Mouse (Mus musculus) MEL (cell line): ENCODE measurements around the gene Aoc1. TPM values are rescaled to one million over a fixed set of nuclear protein-coding genes. Genes with fewer than 3 reads are reported as not detected.

Experiments
- DNase-seq: peaks from one replicate; pipeline ENCODE4 v3.0.0; 2011; ENCODE audit warnings: low read depth, low spot score
- H3K27ac ChIP-seq: 2 replicates; pipeline ENCODE4 v1.5.1; 2012; ENCODE audit warnings: low read depth, mild to moderate bottlenecking, control low read depth, low read length, moderate library complexity; ENCODE audit not compliant: control insufficient read depth
- H3K27me3 ChIP-seq, 2 experiments: fragments of 150-350 bp in 1 of 2; sonication (generic) in 1 of 2; 2 replicates each; pipeline ENCODE4 v1.6.1; 2012; ENCODE audit warnings: low read length in 2 of 2, mild to moderate bottlenecking in 2 of 2, improper control_type of control experiment in 1 of 2, moderate library complexity in 1 of 2; ENCODE audit not compliant: insufficient read depth in 2 of 2, control insufficient read depth in 1 of 2
- H3K36me3 ChIP-seq, 2 experiments: 2 replicates each; pipeline ENCODE4 v1.6.1; 2012 to 2014; ENCODE audit warnings: low read length in 2 of 2, improper control_type of control experiment in 1 of 2, inconsistent platforms in 1 of 2, mild to moderate bottlenecking in 1 of 2; ENCODE audit not compliant: insufficient read depth in 2 of 2, control insufficient read depth in 1 of 2
- H3K4me1 ChIP-seq, 2 experiments: fragments of 150-350 bp in 1 of 2; sonication (generic) in 1 of 2; 2 replicates each; pipeline ENCODE4 v1.6.1; 2012; ENCODE audit warnings: low read length in 2 of 2, improper control_type of control experiment in 1 of 2, mild to moderate bottlenecking in 1 of 2; ENCODE audit not compliant: insufficient read depth in 2 of 2, control insufficient read depth in 1 of 2
- H3K4me3 ChIP-seq, 2 experiments: fragments of 150-350 bp in 1 of 2; sonication (generic) in 1 of 2; 2 replicates each; pipeline ENCODE4 v1.5.1; 2012; ENCODE audit warnings: low read depth in 2 of 2, low read length in 2 of 2, mild to moderate bottlenecking in 2 of 2, moderate library complexity in 2 of 2, control low read depth in 1 of 2, improper control_type of control experiment in 1 of 2; ENCODE audit not compliant: control insufficient read depth in 1 of 2, insufficient read depth in 1 of 2
- H3K79me2 ChIP-seq: 2 replicates; pipeline ENCODE4 v1.6.1; 2012; ENCODE audit warnings: mild to moderate bottlenecking, low read length, moderate library complexity; ENCODE audit not compliant: control insufficient read depth, poor library complexity, insufficient read depth
- H3K9ac ChIP-seq: 2 replicates; pipeline ENCODE4 v1.6.1; 2012; ENCODE audit warnings: low read depth, mild to moderate bottlenecking, control low read depth, low read length, moderate library complexity; ENCODE audit not compliant: control insufficient read depth, poor library complexity, severe bottlenecking
- H3K9me3 ChIP-seq: fragments of 150-350 bp; sonication (generic); replicated peaks from 2 replicates; pipeline ENCODE4 v1.6.1; 2012; ENCODE audit warnings: mild to moderate bottlenecking, low read length, improper control_type of control experiment, moderate library complexity; ENCODE audit not compliant: insufficient read depth
- BHLHE40 ChIP-seq: IDR thresholded peaks from 2 replicates; pipeline ENCODE4 v1.6.1; 2012; ENCODE audit warnings: low read depth, mild to moderate bottlenecking, inconsistent platforms, low read length, improper control_type of control experiment, borderline replicate concordance
- CHD1 ChIP-seq: IDR thresholded peaks from 2 replicates; pipeline ENCODE4 v1.6.1; 2012; ENCODE audit warnings: low read depth, mild to moderate bottlenecking, inconsistent platforms, low read length, improper control_type of control experiment
- CTCF ChIP-seq, 3 experiments: IDR thresholded peaks in 2 of 3; conservative IDR thresholded peaks in 1 of 3; 2 replicates each; pipeline ENCODE4 v1.5.1; 2011 to 2012; ENCODE audit warnings: low read length in 3 of 3, low read depth in 2 of 3, mild to moderate bottlenecking in 2 of 3, improper control_type of control experiment in 1 of 3, inconsistent platforms in 1 of 3, mixed read lengths in 1 of 3, moderate library complexity in 1 of 3; ENCODE audit not compliant: control insufficient read depth in 1 of 3, insufficient read depth in 1 of 3, poor library complexity in 1 of 3, severe bottlenecking in 1 of 3
- E2F4 ChIP-seq: IDR thresholded peaks from 2 replicates; pipeline ENCODE4 v1.6.1; 2011; ENCODE audit warnings: low read depth, low read length, improper control_type of control experiment, borderline replicate concordance
- GABPA ChIP-seq: IDR thresholded peaks from 2 replicates; pipeline ENCODE4 v1.6.1; 2012; ENCODE audit warnings: low read depth, mild to moderate bottlenecking, inconsistent platforms, low read length, improper control_type of control experiment, moderate library complexity
- GATA1 ChIP-seq: IDR thresholded peaks from 2 replicates; pipeline ENCODE4 v1.6.1; 2011; ENCODE audit warnings: low read depth, low read length, improper control_type of control experiment
- MAFK ChIP-seq: IDR thresholded peaks from 2 replicates; pipeline ENCODE4 v1.6.1; 2011; ENCODE audit warnings: low read depth, mild to moderate bottlenecking, low read length, improper control_type of control experiment, borderline replicate concordance
- MAZ ChIP-seq: IDR thresholded peaks from 2 replicates; pipeline ENCODE4 v1.6.1; 2012; ENCODE audit warnings: low read depth, mild to moderate bottlenecking, inconsistent platforms, low read length, improper control_type of control experiment
- MYC ChIP-seq: IDR thresholded peaks from 2 replicates; pipeline ENCODE4 v1.6.1; 2011; ENCODE audit warnings: low read depth, mild to moderate bottlenecking, low read length, improper control_type of control experiment, moderate library complexity
- NELFE ChIP-seq: IDR thresholded peaks from 2 replicates; pipeline ENCODE4 v1.6.1; 2011; ENCODE audit warnings: low read depth, low read length, improper control_type of control experiment
- POLR2AphosphoS2 ChIP-seq: IDR thresholded peaks from 2 replicates; pipeline ENCODE4 v1.6.1; 2011; ENCODE audit warnings: low read length, improper control_type of control experiment
- RCOR1 ChIP-seq: IDR thresholded peaks from 2 replicates; pipeline ENCODE4 v1.6.1; 2012; ENCODE audit warnings: low read depth, mild to moderate bottlenecking, inconsistent platforms, low read length, improper control_type of control experiment
- SIN3A ChIP-seq: IDR thresholded peaks from 2 replicates; pipeline ENCODE4 v1.6.1; 2012; ENCODE audit warnings: low read length, improper control_type of control experiment, inconsistent platforms
- TBP ChIP-seq: IDR thresholded peaks from 2 replicates; pipeline ENCODE4 v1.8.0; 2011; ENCODE audit warnings: low read depth, low read length, improper control_type of control experiment
- TCF12 ChIP-seq: IDR thresholded peaks from 2 replicates; pipeline ENCODE4 v1.6.1; 2014; ENCODE audit warnings: low read depth, mild to moderate bottlenecking, inconsistent platforms, low read length, improper control_type of control experiment, moderate library complexity
- UBTF ChIP-seq: IDR thresholded peaks from 2 replicates; pipeline ENCODE4 v1.6.1; 2012; ENCODE audit warnings: low read depth, mild to moderate bottlenecking, inconsistent platforms, low read length, improper control_type of control experiment, moderate library complexity, borderline replicate concordance; ENCODE audit not compliant: insufficient read depth
- USF1 ChIP-seq: IDR thresholded peaks from 2 replicates; pipeline ENCODE4 v1.6.1; 2014; ENCODE audit warnings: low read depth, mild to moderate bottlenecking, inconsistent platforms, low read length, improper control_type of control experiment, moderate library complexity
- ZC3H11A ChIP-seq: IDR thresholded peaks from 2 replicates; pipeline ENCODE4 v1.6.1; 2012; ENCODE audit warnings: low read depth, mild to moderate bottlenecking, inconsistent platforms, low read length, improper control_type of control experiment
- ZKSCAN1 ChIP-seq: IDR thresholded peaks from 2 replicates; pipeline ENCODE4 v1.6.1; 2012; ENCODE audit warnings: low read depth, mild to moderate bottlenecking, inconsistent platforms, low read length, improper control_type of control experiment, moderate library complexity
- ZMIZ1 ChIP-seq: IDR thresholded peaks from 2 replicates; pipeline ENCODE4 v1.6.1; 2012; ENCODE audit warnings: low read depth, mild to moderate bottlenecking, inconsistent platforms, low read length, improper control_type of control experiment, moderate library complexity
- ZNF384 ChIP-seq: IDR thresholded peaks from 2 replicates; pipeline ENCODE4 v1.6.1; 2012; ENCODE audit warnings: low read depth, mild to moderate bottlenecking, inconsistent platforms, low read length, improper control_type of control experiment
- polyA plus RNA-seq, 2 experiments: library from polyadenylated mRNA; stranded (reverse) in 1 of 2; unstranded in 1 of 2; fragments of >175 nt in 1 of 2; fragments of >200 nt in 1 of 2; gene quantifications; 2 replicates each; pipeline versions ENCODE4 v1.2.1 to v1.2.4; 2012; ENCODE audit warnings: low replicate concordance in 2 of 2, low read depth in 1 of 2; ENCODE audit not compliant: insufficient read length in 2 of 2, insufficient read depth in 1 of 2, missing spikeins in 1 of 2
- total RNA-seq: library from RNA; depleted of rRNA; stranded (reverse); fragments of 300-350 nt; gene quantifications from 2 replicates; pipeline ENCODE4 v1.2.3, GENCODE M21; 2012

The Aoc1 gene
- total and polyA plus RNA-seq, 3 experiments: not detected

DNA sequence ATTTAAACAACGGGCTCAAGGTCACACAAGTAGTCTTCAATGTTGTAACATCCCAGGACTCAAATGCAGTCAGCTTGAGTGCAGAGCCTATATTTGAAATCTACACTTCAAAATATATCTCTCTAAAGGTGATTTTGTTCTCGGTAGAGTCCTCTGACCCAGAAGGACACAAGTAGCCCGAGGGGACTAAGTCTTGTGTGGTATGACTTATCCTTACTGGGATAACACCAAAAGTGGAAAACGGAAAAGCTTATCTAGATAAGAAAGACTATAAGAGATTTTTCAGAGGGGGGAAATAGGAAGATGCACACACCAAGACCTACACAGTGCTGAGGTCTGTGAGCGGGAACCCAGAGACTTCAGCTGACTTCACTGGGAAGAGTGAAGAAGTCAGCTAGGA lies 56.9 kb downstream of the Aoc1 start, which contains the start of gene 1600015I10Rik:
Gene 1600015I10Rik, plus strand, starts transcription at position 301 of the 400 bp plus-strand sequence.
- TF ChIP-seq ZNF384: no peak
- TF ChIP-seq RCOR1: no peak
- TF ChIP-seq POLR2AphosphoS2: no peak
- no peak for TF ChIP-seq CTCF (IDR thresholded peaks at IDR 0.05 in 2 of 3, conservative IDR thresholded peaks at IDR 0.05 in 1 of 3; ENCODE audit: control insufficient read depth in 1 of 3, insufficient read depth in 1 of 3, low read depth in 2 of 3, low read length in 3 of 3, poor library complexity in 1 of 3, severe bottlenecking in 1 of 3)
- TF ChIP-seq MAFK: no peak
- TF ChIP-seq ZMIZ1: no peak
- no peak for TF ChIP-seq NELFE
- no peak for TF ChIP-seq TCF12
- no peak for TF ChIP-seq USF1
- TF ChIP-seq E2F4: no peak
- no peak for TF ChIP-seq ZC3H11A
- no peak for TF ChIP-seq SIN3A
- TF ChIP-seq MAZ: no peak
- no peak for TF ChIP-seq ZKSCAN1
- TF ChIP-seq TBP: no peak
- no peak for TF ChIP-seq BHLHE40
- no peak for TF ChIP-seq MYC
- TF ChIP-seq CHD1: no peak
- no peak for TF ChIP-seq GABPA
- TF ChIP-seq, all 39 proteins: peak for 0
- Histone ChIP-seq H3K36me3 (no peaks in the 10 kb centered on the region), H3K27ac (no peak within 1 kb of the TSS), H3K27me3 (no peaks in the 10 kb centered on the region), H3K9me3 (no peaks in the 10 kb centered on the region), H3K79me2 (no peaks in the 10 kb centered on the region), H3K4me1 (no peaks in the 10 kb centered on the region), H3K4me3 (no peak within 1 kb of the TSS), H3K9ac (no peak within 1 kb of the TSS)
- DNase-seq: no peak

DNA sequence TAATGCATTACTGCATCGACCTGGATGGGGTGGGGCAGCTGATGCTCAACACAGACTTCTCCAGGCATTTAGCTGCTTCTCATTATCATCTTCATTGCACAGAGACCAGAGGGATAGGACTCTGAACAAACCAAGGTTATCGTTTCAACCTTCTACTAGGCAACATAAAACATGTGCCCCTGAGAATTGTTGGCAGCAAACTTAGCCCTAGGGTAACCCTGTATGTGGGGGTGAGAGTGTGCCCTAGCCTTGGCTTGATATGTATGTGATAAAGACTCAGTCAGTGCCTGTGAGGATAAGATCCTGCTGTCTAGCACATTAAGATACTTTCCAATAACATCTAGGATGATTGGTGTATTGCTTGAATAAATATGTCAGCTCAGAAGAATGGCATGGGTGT lies 76.9 kb downstream of the Aoc1 start:
- H3K27ac ChIP-seq: no peak overlapping the region
- H3K27me3 ChIP-seq: no peaks in the 10 kb centered on the region
- DNase-seq: no peak
- no peaks in the 10 kb centered on the region for H3K4me1 ChIP-seq
- no peaks in the 10 kb centered on the region for H3K36me3 ChIP-seq
- no peaks in the 10 kb centered on the region for H3K9me3 ChIP-seq
- H3K79me2 ChIP-seq: no peaks in the 10 kb centered on the region
- no peak overlapping the region for H3K9ac ChIP-seq
- no peak overlapping the region for H3K4me3 ChIP-seq
- TF ChIP-seq GATA1: no peak
- no peak for TF ChIP-seq CHD1
- no peak for TF ChIP-seq MAZ
- no peak for TF ChIP-seq UBTF
- TF ChIP-seq, all 39 proteins: peak for 0
